Mouse (Mus musculus) heart, postnatal 0 days (tissue): ENCODE results near the gene Prss23. TPM values are rescaled to one million over a fixed set of nuclear protein-coding genes. Genes with fewer than 3 reads are reported as not detected.

Experiments
- ATAC-seq: fragments of 200-750 bp; cut with Nextera tagmentation; 2 replicates; pipeline ENCODE4 v1.8.0; 2017; ENCODE audit warnings: low read depth, moderate number of reproducible peaks, moderate library complexity; ENCODE audit not compliant: insufficient read depth
- DNase-seq: peaks from one replicate; pipeline ENCODE4 v3.0.0-alpha.2; 2016; ENCODE audit warnings: low spot score
- H3K27ac ChIP-seq: fragments of 300-500 bp; sonication (generic); 2 replicates; pipeline ENCODE4 v1.5.1; 2014; ENCODE audit warnings: low read depth, mild to moderate bottlenecking
- H3K27me3 ChIP-seq: fragments of 300-500 bp; sonication (generic); 2 replicates; pipeline ENCODE4 v1.6.1; 2014; ENCODE audit warnings: low read length, mixed read lengths; ENCODE audit not compliant: control insufficient read depth, insufficient read depth
- H3K36me3 ChIP-seq: fragments of 300-500 bp; sonication (generic); replicated peaks from 2 replicates; pipeline ENCODE4 v1.6.1; 2014; ENCODE audit warnings: low read length, mixed read lengths; ENCODE audit not compliant: control insufficient read depth, insufficient read depth
- H3K4me1 ChIP-seq: fragments of 300-500 bp; sonication (generic); 2 replicates; pipeline ENCODE4 v1.6.1; 2014; ENCODE audit warnings: antibody characterized with exemption; ENCODE audit not compliant: control insufficient read depth, insufficient read depth
- H3K4me2 ChIP-seq: fragments of 300-500 bp; sonication (generic); 2 replicates; pipeline ENCODE4 v1.6.1; 2014; ENCODE audit warnings: low read depth, mild to moderate bottlenecking, low read length, moderate library complexity
- H3K4me3 ChIP-seq: fragments of 300-500 bp; sonication (generic); 2 replicates; pipeline ENCODE4 v1.5.1; 2014; ENCODE audit warnings: low read depth, low read length
- H3K9ac ChIP-seq: fragments of 300-500 bp; sonication (generic); replicated peaks from 2 replicates; pipeline ENCODE4 v1.6.1; 2014; ENCODE audit warnings: low read depth, low read length, mixed read lengths
- H3K9me3 ChIP-seq: fragments of 300-500 bp; sonication (generic); replicated peaks from 2 replicates; pipeline ENCODE4 v1.6.1; 2016; ENCODE audit warnings: low read length; ENCODE audit not compliant: control insufficient read depth
- CTCF ChIP-seq: IDR thresholded peaks from 2 replicates; pipeline ENCODE4 v1.5.1; 2016; ENCODE audit warnings: antibody characterized with exemption, control low read depth, low read depth
- EP300 ChIP-seq: IDR thresholded peaks from 2 replicates; pipeline ENCODE4 v1.6.1; 2016; ENCODE audit warnings: antibody characterized with exemption, low read depth
- WGBS: fragments of 180-500 bp; shearing (Covaris S2); extraction: QIAGEN DNeasy Blood & Tissue Kit; methylation state at CpG from one replicate; pipeline ENCODE4 v1.1.7; 2014; 5-methylcytosine and 5-hydroxymethylcytosine counted together
- polyA plus RNA-seq: library from polyadenylated mRNA; unstranded; fragments of >200 nt; fragmentation: Nextera tagmentation; extraction: Ambion mirVana; gene quantifications from 2 replicates; pipeline ENCODE4 v1.2.1, GENCODE M21; 2015
- total RNA-seq: library from RNA; depleted of rRNA; stranded (reverse); fragments of >200 nt; gene quantifications from 2 replicates; pipeline ENCODE4 v1.2.3, GENCODE M21; 2014; ENCODE audit warnings: low replicate concordance; rRNA removed

Prss23 gene
- total RNA-seq, result 25.3 and 43.7 TPM in 2 replicates
- 22.9 and 23.1 TPM in 2 replicates for polyA plus RNA-seq

DNA sequence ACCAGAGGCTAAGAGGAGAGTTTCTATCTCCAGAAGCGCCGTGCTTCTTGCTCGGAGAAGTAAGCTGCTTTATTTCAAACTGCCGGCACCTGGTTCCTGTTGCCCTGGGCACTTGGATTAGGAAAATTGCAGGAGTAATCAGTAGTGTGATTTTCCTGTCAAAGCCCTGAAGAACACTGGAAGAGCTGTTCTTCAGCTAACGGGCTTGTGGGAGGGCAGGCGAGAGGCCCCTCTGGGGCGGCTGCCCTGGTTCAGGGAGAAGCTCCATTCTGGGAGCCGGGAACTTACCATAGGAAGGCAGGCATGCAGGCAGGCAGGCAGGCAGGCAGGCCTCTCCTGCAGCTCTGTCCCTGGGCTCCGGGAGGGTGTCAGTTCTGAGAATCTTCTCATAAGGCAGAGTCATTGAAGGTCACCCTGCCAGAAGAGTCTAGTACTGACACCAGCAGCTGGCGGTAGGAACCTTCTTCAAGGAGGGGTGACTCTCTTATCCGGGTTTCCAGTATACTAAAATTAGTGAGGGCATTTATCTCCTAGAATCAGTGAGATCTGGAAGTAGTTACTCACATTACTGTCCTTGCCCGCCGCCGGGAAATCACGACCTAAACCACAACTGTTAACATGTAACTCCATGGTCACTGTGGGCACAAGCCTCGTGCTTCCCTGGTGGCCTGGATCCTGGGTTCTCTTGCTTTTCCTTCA, at the start of gene Prss23:
Gene Prss23 (minus strand): TSS at position 457 of the 699 bp plus-strand sequence.
- Histone ChIP-seq H3K4me2 (no peak within 1 kb of the TSS; the same call in 1 of the 2 replicates), H3K27me3 (no peaks in the 10 kb centered on the region), H3K9me3 (no peaks in the 10 kb centered on the region), H3K4me1 (no peaks in the 10 kb centered on the region), H3K4me3 (no peak within 1 kb of the TSS), H3K9ac (no peak within 1 kb of the TSS), H3K36me3 (no peaks in the 10 kb centered on the region), H3K27ac (no peak within 1 kb of the TSS; the same call in 1 of the 2 replicates)
- no peak; the same call in 1 of the 2 replicates for ATAC-seq
- TF ChIP-seq EP300, result no peak
- no peak for TF ChIP-seq CTCF
- no peak for DNase-seq
- 39% methylated on average over 16 of the region's 16 CpGs for WGBS

DNA sequence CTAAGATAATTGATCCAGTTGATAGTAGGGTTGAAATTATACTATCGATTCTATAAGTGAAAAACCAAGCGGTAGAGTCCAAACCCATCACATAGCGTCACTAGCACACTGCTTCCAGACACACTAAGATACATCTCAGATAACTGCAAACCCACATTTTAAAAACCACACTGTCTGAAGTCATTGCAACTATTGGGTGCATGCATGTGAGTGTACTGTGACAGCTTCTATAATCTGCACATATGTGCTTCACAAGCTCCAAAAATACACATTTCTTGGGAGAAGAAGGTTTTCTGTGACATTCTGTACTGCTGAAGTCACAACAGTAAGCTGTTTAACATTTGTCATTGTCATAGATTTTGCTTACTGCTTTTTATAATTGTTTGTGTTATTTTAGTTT, 49.1 kb upstream of the Prss23 start:
- WGBS, result 91% methylated on average over 3 of the region's 3 CpGs
- Histone ChIP-seq H3K4me3 (no peak overlapping the region), H3K27me3 (no peaks in the 10 kb centered on the region)

DNA sequence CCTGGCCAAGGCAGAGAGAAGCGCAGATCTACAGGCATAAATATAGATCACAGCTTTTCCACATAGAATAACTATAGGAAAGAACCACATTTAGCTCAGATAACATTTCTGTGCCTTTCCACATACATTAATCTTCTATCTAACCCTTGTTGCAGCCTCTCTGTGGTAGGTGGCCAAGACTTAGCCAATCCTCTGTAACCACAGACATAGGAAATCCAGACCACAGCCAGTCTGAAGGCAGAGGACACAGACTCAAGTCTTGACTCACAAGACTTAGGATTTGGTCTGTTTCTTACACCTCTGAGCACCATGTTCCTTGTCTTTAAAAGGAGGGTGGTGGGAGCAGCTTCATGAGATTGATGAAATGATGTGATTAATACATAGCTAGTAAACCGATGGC, 37.6 kb upstream of the Prss23 start:
- ATAC-seq, result no peak
- peaks cover 12% of the 10 kb centered on the region for H3K4me1 ChIP-seq
- 93% methylated on average over 2 of the region's 2 CpGs for WGBS

More for the DNA sequence above, 49.1 kb upstream of the Prss23 start:
- no peaks in the 10 kb centered on the region for H3K36me3 ChIP-seq
- H3K27ac ChIP-seq, result no peak overlapping the region
- H3K9me3 ChIP-seq, result no peaks in the 10 kb centered on the region
- no peak for TF ChIP-seq CTCF
- no peak for TF ChIP-seq EP300
- DNase-seq (no peak), ATAC-seq (no peak)
- no peak overlapping the region for H3K9ac ChIP-seq
- H3K4me1 ChIP-seq, result no peaks in the 10 kb centered on the region
- H3K4me2 ChIP-seq, result no peak overlapping the region

DNA sequence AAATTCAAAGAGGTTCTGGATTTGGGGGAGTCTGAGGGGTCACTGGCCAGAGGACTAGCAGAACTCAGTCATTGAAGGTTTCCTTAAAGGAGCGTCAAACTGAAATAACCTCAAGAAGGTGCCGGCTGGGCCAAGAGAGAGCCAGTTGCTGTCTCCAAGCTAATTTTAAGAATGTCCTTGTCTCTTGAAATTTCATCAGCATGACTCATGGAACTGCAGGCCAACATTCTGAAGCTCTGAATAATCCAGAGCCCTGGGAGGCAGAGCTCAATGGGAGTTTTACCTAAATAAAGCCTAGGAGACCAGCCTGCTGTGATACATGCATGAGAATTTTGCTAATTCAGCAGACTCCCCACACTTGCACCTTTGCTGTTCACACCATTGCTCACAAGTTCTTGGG, 36.5 kb upstream of the Prss23 start:
- H3K9me3 ChIP-seq, result no peaks in the 10 kb centered on the region
- no peaks in the 10 kb centered on the region for H3K36me3 ChIP-seq
- DNase-seq (peak; percentile 45), ATAC-seq (peak; percentile 58; the same call in 1 of the 2 replicates)
- H3K9ac ChIP-seq, result no peak overlapping the region
- peaks cover 12% of the 10 kb centered on the region for H3K4me1 ChIP-seq
- WGBS, result 15% methylated on average over 2 of the region's 2 CpGs
- H3K27ac ChIP-seq, result no peak overlapping the region; the same call in 1 of the 2 replicates
- H3K4me2 ChIP-seq, result no peak overlapping the region
- H3K4me3 ChIP-seq, result no peak overlapping the region
- TF ChIP-seq EP300 (no peak), CTCF (no peak)
- H3K27me3 ChIP-seq, result no peaks in the 10 kb centered on the region

More for the DNA sequence above, 37.6 kb upstream of the Prss23 start:
- DNase-seq, result no peak
- TF ChIP-seq CTCF (no peak), EP300 (no peak)
- Histone ChIP-seq H3K27me3 (no peaks in the 10 kb centered on the region), H3K27ac (no peak overlapping the region), H3K9me3 (no peaks in the 10 kb centered on the region), H3K36me3 (no peaks in the 10 kb centered on the region), H3K4me3 (no peak overlapping the region), H3K4me2 (no peak overlapping the region), H3K9ac (no peak overlapping the region)

DNA sequence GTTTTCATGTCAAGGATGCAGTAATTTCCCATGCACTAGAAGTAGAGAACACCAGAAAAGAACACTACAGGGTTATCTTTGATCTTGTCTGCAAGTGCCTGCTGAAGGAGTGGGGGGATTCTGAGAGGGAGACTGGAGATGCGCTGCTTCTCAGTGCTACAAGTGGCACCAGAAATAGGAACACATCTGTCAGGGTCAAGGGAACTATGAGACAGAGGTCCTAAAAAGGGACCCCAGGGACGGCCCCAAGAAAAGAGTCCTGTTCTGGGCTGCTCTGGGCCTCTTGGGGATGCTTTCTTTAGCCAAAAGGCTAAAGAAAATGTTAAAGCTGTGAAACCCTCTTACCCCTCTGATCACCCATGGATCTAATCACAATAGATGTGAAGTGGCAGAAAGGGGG, 35.2 kb upstream of the Prss23 start:
- Histone ChIP-seq H3K4me1 (peaks cover 12% of the 10 kb centered on the region), H3K36me3 (no peaks in the 10 kb centered on the region), H3K4me3 (no peak overlapping the region), H3K9me3 (no peaks in the 10 kb centered on the region), H3K27ac (no peak overlapping the region), H3K4me2 (no peak overlapping the region), H3K27me3 (no peaks in the 10 kb centered on the region), H3K9ac (no peak overlapping the region)
- ATAC-seq, result no peak
- TF ChIP-seq CTCF (no peak), EP300 (no peak)
- 55% methylated on average over 2 of the region's 2 CpGs for WGBS
- no peak for DNase-seq

DNA sequence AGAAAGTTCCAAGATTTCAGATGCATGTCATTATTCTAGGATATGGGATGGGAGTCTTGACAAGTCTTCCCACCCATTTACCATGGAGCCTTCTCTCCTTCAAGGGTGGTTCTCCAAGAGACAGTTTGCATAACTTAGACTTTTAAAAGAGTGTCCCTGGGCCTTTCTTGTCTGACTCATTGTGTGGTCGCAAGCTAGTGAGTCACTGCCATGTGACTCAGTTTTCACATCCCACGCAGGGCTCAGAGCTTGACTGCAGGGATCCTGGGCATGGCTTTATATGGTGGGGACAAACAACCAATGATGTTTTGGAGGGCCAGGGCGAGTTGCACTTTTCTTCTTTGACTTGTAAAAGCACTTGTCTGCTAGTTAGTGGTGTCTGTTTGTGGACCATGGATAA, 34.0 kb upstream of the Prss23 start:
- H3K4me2 ChIP-seq, result no peak overlapping the region
- TF ChIP-seq CTCF (no peak), EP300 (no peak)
- H3K4me3 ChIP-seq, result no peak overlapping the region
- H3K27me3 ChIP-seq, result no peaks in the 10 kb centered on the region
- H3K9me3 ChIP-seq, result no peaks in the 10 kb centered on the region
- no peak for DNase-seq
- H3K36me3 ChIP-seq, result no peaks in the 10 kb centered on the region
- 62% methylated on average over 3 of the region's 3 CpGs for WGBS
- H3K27ac ChIP-seq, result no peak overlapping the region
- no peak overlapping the region for H3K9ac ChIP-seq
- no peak for ATAC-seq
- H3K4me1 ChIP-seq, result peaks cover 12% of the 10 kb centered on the region
